Mouse (Mus musculus): Measurements from ENCODE around the gene Cep350. TPM values are rescaled to one million over a fixed set of nuclear protein-coding genes. Genes with fewer than 3 reads are reported as not detected.
A peak's percentile ranks its signal among the peaks of the same experiment; 100 is the strongest.
"Not testable (repeated sequence)": the region's sequence is repeated elsewhere in the genome, so short reads cannot be mapped to it uniquely, and the experiment has no call there.

Cep350 gene
- polyA plus RNA-seq, 1 experiment from 2014 or later: 9.4 TPM

DNA sequence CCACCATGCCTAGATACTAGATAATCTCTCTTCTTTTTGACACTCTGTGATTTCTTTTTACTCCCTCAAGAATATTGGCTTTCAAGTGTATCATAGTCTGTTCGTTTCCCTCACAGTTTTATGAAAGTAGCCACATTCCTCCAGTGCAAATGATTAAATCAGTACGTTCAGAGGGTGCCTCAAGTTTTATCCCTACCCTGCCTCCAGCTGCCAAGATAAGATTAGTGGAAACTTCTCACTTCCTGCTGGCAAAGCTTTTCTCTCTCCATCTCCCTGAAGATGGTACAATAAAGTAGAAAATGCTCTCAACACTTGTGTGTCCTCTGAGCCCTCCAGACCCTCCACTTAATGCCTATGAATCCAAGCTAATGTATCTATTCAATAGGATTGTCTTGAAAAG, 1.9 kb upstream of the Cep350 start:
- H3K36me3 ChIP-seq: no peaks in the 10 kb centered on the region
- H3K4me2 ChIP-seq: peak overlapping the region; percentile 59; the same call in 1 of the 2 replicates
- H3K27ac ChIP-seq (replicated peaks): no peak overlapping the region
- WGBS: 68% methylated on average over 2 of the region's 2 CpGs
- H3K27me3 ChIP-seq: no peaks in the 10 kb centered on the region
- no peaks in the 10 kb centered on the region for H3K9me3 ChIP-seq
- H3K4me3 ChIP-seq: no peak overlapping the region
- no peak for ATAC-seq (ENCODE audit: low FRiP score, low read depth)
- H3K4me1 ChIP-seq (replicated peaks): peaks cover 25% of the 10 kb centered on the region
- no peak overlapping the region for H3K9ac ChIP-seq

DNA sequence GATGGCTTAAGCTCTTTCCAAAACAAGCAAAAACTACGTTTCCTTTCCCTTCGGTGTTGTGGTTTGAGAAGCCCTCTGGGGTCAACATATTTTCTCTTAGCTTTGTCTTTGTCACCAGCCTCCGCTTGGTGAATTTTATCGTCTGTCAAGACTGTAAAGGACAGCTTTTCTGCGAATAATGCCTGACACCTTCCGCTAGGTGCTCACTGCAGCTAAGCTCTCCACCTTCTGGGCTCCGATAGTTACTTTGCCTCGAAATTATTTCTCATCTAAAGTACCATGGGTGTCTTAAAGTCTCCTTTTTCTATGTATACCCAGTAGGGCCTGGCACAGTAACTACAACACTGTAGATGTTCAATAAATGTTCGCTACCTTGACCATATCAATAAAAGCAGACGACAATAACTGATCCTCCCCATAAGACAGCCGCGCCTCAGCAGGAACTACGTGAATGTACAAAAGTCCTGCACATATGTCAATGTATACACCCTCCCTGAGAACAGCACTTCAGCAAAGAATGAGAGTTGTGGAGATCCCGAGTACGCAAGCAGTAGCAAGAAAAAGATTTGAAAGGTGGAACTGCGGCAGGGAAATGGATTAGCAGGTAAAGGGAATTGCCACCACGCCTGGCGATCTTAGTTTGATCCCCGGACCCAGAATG, 794 bp upstream of the Cep350 start:
- Histone ChIP-seq H3K9me3 (no peaks in the 10 kb centered on the region), H3K27me3 (no peaks in the 10 kb centered on the region), H3K27ac (replicated peaks) (peak overlapping the region; percentile 97), H3K9ac (peak overlapping the region; percentile 71), H3K36me3 (no peaks in the 10 kb centered on the region), H3K4me1 (replicated peaks) (peaks cover 25% of the 10 kb centered on the region), H3K4me2 (peak overlapping the region; percentile 59), H3K4me3 (peak overlapping the region; percentile 100)
- 6% methylated on average over 19 of the region's 19 CpGs for WGBS
- peak; percentile 15 for ATAC-seq (ENCODE audit: low FRiP score, low read depth)

DNA sequence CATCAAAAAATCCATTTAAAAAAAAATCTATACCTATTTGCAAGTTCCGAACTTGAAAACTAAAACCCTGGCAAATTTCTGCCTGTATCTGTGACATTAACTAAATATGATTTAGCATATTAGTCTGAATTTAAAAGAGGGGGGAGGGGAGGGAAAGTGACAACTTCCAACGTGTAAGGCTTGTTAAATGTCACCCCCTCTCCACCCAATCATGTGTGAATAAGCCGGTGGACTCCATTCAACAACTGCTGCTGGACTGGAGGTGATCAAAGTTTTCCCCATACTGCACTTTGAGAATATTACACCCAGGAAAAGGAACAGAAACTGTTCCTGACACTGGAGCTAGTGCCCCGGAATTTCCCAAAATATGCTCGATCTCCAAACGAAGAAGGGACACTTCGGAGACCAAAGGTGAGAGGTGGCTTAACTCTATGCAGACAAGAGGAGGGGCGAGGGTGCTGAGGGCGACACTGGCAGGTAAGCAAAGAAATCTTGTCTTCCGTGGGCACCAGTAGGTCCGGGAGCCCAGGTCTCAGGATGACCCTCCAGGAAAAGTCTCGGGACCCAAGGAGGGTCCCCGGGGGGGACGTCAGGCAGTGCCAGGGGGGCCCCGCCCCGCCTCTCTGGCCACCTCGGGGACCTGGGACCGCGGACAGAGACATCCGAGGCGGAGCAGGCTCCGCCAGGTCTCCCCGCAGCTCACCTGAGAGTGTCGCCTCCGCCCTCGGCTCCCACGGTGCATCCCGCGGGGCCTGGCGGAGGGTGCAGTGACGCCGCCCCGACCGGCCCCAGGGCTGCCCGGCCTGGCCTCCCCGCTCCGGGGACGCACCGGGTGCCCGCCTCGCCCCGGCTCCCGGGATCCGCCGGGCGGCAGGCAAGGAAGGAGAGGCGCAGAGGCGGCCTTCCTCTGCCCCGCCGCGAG, 648 bp downstream of the Cep350 start:
- WGBS: 2% methylated on average over 36 of the region's 51 CpGs
- Histone ChIP-seq H3K4me3 (peak overlapping the region; percentile 100), H3K9ac (peak overlapping the region; percentile 99), H3K4me1 (replicated peaks) (peaks cover 25% of the 10 kb centered on the region), H3K27me3 (no peaks in the 10 kb centered on the region), H3K36me3 (no peaks in the 10 kb centered on the region), H3K9me3 (no peaks in the 10 kb centered on the region), H3K27ac (replicated peaks) (peak overlapping the region; percentile 97), H3K4me2 (peak overlapping the region; percentile 59)
- peak; percentile 72 for ATAC-seq (ENCODE audit: low FRiP score, low read depth)

DNA sequence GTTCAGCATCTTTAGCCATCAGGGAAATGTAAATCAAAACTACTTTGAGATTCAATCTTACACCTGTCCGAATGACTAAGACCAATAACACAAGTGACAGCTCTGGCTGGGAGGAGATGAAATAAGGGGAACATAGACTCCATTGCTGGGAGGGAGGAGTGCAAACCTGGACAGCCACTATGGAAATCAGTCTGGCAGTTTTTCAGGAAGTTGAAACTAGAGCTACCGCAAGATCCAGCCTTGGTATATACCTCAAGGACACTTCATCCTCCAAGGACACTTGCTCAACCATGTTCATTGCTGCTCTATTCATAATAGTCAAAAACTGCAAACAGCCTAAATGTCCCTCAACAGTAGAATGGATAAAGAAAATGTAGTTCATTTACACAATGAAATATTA, 23.9 kb downstream of the Cep350 start:
- no peaks in the 10 kb centered on the region for H3K4me1 ChIP-seq (replicated peaks)
- H3K36me3 ChIP-seq: peaks cover 57% of the 10 kb centered on the region
- no peak overlapping the region for H3K9ac ChIP-seq
- no peak overlapping the region for H3K4me3 ChIP-seq
- no peak overlapping the region for H3K27ac ChIP-seq (replicated peaks)
- H3K4me2 ChIP-seq: no peak overlapping the region
- no peaks in the 10 kb centered on the region for H3K9me3 ChIP-seq
- no peak for ATAC-seq (ENCODE audit: low FRiP score, low read depth)
- WGBS: 93% methylated on average over 2 of the region's 2 CpGs
- H3K27me3 ChIP-seq: no peaks in the 10 kb centered on the region

DNA sequence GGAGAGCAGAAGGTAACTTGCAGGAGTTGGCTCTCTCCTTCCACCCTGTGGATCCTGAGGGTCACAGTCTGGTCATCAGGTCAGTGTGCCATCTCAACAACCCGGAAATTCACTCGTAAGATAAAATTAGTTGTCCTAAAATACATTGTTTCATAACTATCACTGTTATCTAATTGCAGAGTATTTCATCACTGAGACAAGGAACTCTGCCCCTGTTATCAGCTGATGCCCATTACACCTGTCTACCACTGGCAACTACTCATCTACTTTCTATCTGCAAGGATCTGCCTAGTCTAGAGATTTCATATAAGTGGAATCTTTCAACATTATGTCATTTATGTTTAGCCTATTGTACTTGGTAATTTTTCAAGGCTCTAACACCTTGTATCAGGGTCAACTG, 28.7 kb downstream of the Cep350 start:
- Histone ChIP-seq H3K27me3 (no peaks in the 10 kb centered on the region), H3K4me2 (no peak overlapping the region), H3K4me1 (replicated peaks) (no peaks in the 10 kb centered on the region), H3K27ac (replicated peaks) (no peak overlapping the region), H3K9me3 (no peaks in the 10 kb centered on the region), H3K4me3 (no peak overlapping the region), H3K36me3 (peaks cover 46% of the 10 kb centered on the region), H3K9ac (no peak overlapping the region)
- WGBS: 89% methylated on average over 2 of the region's 2 CpGs
- ATAC-seq (ENCODE audit: low FRiP score, low read depth): no peak

DNA sequence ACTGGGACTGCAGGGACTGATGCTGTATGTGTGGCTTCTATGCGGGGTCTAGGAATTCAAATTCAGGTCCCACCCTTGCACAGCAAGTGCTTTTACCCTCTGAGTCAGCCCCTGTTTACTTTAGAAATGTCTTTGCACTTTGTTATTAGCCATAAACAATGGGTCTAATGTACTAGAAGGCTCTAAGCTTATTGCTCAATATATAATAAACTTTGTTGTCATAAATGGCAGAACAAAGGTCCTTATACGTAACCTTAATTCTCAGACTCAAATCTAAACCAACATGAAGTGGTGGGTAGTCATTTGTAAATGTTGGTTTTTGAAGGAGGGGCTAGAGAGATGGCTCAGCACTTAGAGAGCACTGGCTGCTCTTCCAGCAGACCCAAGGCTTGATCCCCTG, 35.6 kb downstream of the Cep350 start:
- no peak for ATAC-seq (ENCODE audit: low FRiP score, low read depth)
- over 99% methylated on average over 2 of the region's 2 CpGs for WGBS
- H3K27ac ChIP-seq (replicated peaks): no peak overlapping the region
- H3K27me3 ChIP-seq: no peaks in the 10 kb centered on the region
- no peaks in the 10 kb centered on the region for H3K9me3 ChIP-seq
- peaks cover 55% of the 10 kb centered on the region for H3K36me3 ChIP-seq
- H3K4me3 ChIP-seq: no peak overlapping the region
- no peak overlapping the region for H3K4me2 ChIP-seq
- H3K4me1 ChIP-seq (replicated peaks): no peaks in the 10 kb centered on the region
- H3K9ac ChIP-seq: no peak overlapping the region

DNA sequence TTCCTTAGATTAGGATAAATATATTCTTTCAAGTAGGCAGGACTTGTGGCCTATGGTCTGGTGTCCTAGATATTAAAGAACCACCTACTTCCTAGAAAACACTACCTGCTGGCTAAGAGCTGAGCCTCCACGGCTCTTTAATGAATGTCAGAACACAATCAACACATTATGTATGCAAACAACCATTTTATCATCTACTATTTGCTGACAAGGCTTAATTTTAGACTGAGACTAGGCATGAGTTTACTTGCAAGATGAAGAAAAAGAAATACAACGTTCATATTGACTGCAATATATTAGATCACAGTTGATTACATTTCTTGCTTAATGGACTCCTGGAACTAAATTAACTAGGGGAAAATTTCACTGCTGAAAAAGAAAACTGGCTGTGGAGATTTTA, 38.4 kb downstream of the Cep350 start:
- Histone ChIP-seq H3K9ac (no peak overlapping the region), H3K4me2 (no peak overlapping the region), H3K27ac (replicated peaks) (no peak overlapping the region), H3K27me3 (no peaks in the 10 kb centered on the region), H3K36me3 (peaks cover 60% of the 10 kb centered on the region), H3K9me3 (no peaks in the 10 kb centered on the region), H3K4me1 (replicated peaks) (no peaks in the 10 kb centered on the region), H3K4me3 (no peak overlapping the region)
- ATAC-seq (ENCODE audit: low FRiP score, low read depth): no peak
- WGBS: 84% methylated on average over 2 of the region's 2 CpGs

DNA sequence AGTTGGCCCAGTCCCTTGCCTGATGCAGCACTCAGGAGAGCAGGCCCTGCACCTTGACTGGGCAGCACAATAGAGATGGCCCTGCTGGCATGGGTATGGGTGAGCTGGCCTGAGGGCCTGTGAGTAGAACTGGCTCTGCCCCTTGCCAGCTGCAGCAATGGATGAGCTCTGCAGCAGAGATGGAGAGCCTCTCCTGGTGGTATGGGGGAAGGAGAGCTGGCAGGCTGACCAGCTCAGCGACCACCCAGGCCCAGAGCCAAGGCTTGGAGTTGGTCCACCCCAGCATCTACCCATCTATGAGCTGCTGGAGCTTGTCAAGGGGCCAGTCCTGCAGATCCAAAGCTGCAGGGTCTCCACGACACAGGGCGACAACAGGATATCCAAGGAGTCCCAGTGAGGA, 69.5 kb downstream of the Cep350 start:
- no peaks in the 10 kb centered on the region for H3K9me3 ChIP-seq
- H3K27ac ChIP-seq (replicated peaks): no peak overlapping the region
- WGBS: 87% methylated on average over 3 of the region's 3 CpGs
- no peaks in the 10 kb centered on the region for H3K27me3 ChIP-seq
- no peak for ATAC-seq (ENCODE audit: low FRiP score, low read depth)
- peaks cover 73% of the 10 kb centered on the region for H3K36me3 ChIP-seq
- no peaks in the 10 kb centered on the region for H3K4me1 ChIP-seq (replicated peaks)
- H3K4me3 ChIP-seq: no peak overlapping the region
- no peak overlapping the region for H3K4me2 ChIP-seq
- H3K9ac ChIP-seq: no peak overlapping the region

DNA sequence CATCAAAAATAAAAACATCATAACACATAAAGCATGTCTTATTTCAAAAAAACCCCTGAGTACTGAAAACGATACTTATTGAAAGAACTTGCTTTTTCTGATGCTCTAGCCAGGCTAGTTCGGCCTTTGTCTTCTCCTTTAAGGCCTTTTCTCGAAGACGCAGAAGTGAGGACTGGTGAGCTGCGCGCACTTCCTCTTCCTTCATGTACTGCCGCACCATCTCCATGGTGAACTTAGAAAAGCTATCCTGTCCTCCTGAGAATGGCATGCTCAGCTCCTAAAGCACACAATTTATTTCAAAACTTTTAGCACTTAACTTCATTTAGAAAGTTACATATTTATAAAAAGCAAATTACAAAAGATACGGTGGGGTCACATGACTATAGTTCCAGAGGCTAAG, 71.7 kb downstream of the Cep350 start:
- H3K9me3 ChIP-seq: no peaks in the 10 kb centered on the region
- peaks cover 63% of the 10 kb centered on the region for H3K36me3 ChIP-seq
- no peak overlapping the region for H3K4me2 ChIP-seq
- 96% methylated on average over 8 of the region's 8 CpGs for WGBS
- ATAC-seq (ENCODE audit: low FRiP score, low read depth): no peak
- no peak overlapping the region for H3K4me3 ChIP-seq
- no peaks in the 10 kb centered on the region for H3K27me3 ChIP-seq
- no peak overlapping the region for H3K27ac ChIP-seq (replicated peaks)
- H3K9ac ChIP-seq: no peak overlapping the region
- H3K4me1 ChIP-seq (replicated peaks): no peaks in the 10 kb centered on the region

DNA sequence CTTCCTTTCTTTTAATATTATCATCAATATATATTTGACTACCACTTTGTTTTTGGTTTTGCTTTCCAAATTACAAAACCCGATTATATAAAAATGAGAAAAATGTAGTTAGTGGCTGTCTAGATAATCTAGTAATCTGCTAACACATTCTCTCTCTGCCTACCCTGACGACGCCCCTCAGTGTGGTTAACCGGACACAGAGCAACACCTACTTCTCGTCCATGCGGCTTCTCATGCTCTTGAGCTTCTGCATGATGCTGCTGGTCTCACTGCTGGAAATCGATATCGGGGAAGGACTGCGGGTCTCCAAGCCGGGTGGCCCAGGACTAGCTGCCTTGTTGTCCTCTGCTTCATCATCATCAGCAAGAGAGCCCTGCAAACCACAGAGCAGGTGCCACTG, 78.7 kb downstream of the Cep350 start:
- Histone ChIP-seq H3K27me3 (no peaks in the 10 kb centered on the region), H3K4me1 (replicated peaks) (no peaks in the 10 kb centered on the region), H3K4me3 (no peak overlapping the region), H3K9me3 (no peaks in the 10 kb centered on the region), H3K36me3 (peaks cover 62% of the 10 kb centered on the region), H3K4me2 (no peak overlapping the region), H3K9ac (no peak overlapping the region), H3K27ac (replicated peaks) (no peak overlapping the region)
- ATAC-seq (ENCODE audit: low FRiP score, low read depth): no peak
- 98% methylated on average over 10 of the region's 10 CpGs for WGBS

DNA sequence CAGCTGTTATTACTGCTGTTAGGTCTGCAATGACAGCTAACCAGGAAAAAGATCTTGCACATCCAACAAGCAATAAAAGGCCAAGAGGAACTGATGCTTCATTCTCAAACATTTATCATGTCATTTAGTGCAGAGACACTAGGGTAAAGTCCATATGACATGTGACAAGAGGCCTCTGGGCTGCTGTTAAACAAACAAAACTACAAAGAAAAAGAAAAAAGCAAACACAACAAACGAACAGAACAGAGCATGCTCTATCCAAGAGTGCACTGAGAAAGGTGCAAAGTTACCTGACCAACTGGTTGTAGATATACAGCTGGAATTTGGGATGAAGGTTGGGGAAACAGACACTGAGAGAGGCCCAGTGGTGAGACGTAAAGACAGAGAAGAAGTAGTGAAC, 86.2 kb downstream of the Cep350 start:
- H3K4me1 ChIP-seq (replicated peaks): no peaks in the 10 kb centered on the region
- H3K36me3 ChIP-seq: peaks cover 53% of the 10 kb centered on the region
- 87% methylated on average over 2 of the region's 2 CpGs for WGBS
- H3K9me3 ChIP-seq: no peaks in the 10 kb centered on the region
- no peaks in the 10 kb centered on the region for H3K27me3 ChIP-seq
- no peak for ATAC-seq (ENCODE audit: low FRiP score, low read depth)
- no peak overlapping the region for H3K27ac ChIP-seq (replicated peaks)
- H3K4me2 ChIP-seq: no peak overlapping the region
- H3K9ac ChIP-seq: no peak overlapping the region
- H3K4me3 ChIP-seq: no peak overlapping the region

DNA sequence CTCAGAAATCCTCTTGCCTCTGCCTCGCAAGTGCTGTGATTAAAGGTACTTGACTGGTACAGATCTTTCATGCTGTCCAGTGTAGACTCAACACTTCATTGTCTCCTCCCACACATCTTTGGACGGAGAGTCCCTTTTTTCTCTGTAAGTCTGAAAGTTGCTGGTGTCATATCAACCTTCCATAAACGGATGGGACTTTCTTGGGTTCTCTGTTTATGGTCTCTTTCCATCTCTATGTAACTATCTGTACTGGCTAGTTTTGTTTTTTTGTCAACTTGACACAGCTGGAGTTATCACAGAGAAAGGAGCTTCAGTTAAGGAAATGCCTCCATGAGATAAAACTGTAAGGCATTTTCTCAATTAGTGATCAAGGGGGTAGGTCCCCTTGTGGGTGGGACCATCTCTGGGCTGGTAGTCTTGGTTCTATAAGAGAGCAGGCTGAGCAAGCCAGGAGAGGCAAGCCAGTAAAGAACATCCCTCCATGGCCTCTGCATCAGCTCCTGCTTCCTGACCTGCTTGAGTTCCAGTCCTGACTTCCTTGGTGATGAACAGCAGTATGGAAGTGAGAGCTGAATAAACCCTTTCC, 90.3 kb downstream of the Cep350 start:
- not testable (repeated sequence) for H3K27ac ChIP-seq (replicated peaks); H3K27me3 ChIP-seq; H3K4me2 ChIP-seq; ATAC-seq (ENCODE audit: low FRiP score, low read depth); H3K4me3 ChIP-seq; H3K9ac ChIP-seq; H3K9me3 ChIP-seq; H3K4me1 ChIP-seq (replicated peaks)
- H3K36me3 ChIP-seq: peaks cover 57% of the 10 kb centered on the region
- 92% methylated on average over 3 of the region's 3 CpGs for WGBS

Measured in hindbrain, embryonic 15.5 days (tissue).